Mouse (Mus musculus): ENCODE data around the gene Tnfrsf25.

- TF ChIP-seq GATA1 (IDR thresholded peaks at IDR 0.05; ENCODE audit: borderline replicate concordance, low read length), result no peak
- TF ChIP-seq FLI1 (IDR thresholded peaks at IDR 0.05; ENCODE audit: low read length), result no peak
These were observed 38.0 kb downstream of the Tnfrsf25 start for GRCm38 (mm10) chr4:152153771-152154177.

All from megakaryocyte, embryonic 14.5 days (primary cell).